Mouse (Mus musculus) embryonic facial prominence, embryonic 10.5 days (tissue): ENCODE data around the gene Spg20. TPM values are rescaled to one million over a fixed set of nuclear protein-coding genes. Genes with fewer than 3 reads are reported as not detected.

Experiments
- DNase-seq: peaks from one replicate; pipeline ENCODE4 v3.0.0-alpha.2; 2017; ENCODE audit warnings: low spot score
- H3K27ac ChIP-seq: fragments of 300-500 bp; sonication (generic); replicated peaks from 2 replicates; pipeline ENCODE4 v1.5.1; 2016; ENCODE audit warnings: mild to moderate bottlenecking
- H3K27me3 ChIP-seq: fragments of 300-500 bp; sonication (generic); replicated peaks from 2 replicates; pipeline ENCODE4 v1.6.1; 2016; ENCODE audit warnings: low read depth, mild to moderate bottlenecking; ENCODE audit not compliant: poor library complexity, severe bottlenecking
- H3K36me3 ChIP-seq: fragments of 300-500 bp; sonication (generic); replicated peaks from 2 replicates; pipeline ENCODE4 v1.6.1; 2016; ENCODE audit warnings: mild to moderate bottlenecking, moderate library complexity
- H3K4me1 ChIP-seq: fragments of 300-500 bp; sonication (generic); 2 replicates; pipeline ENCODE4 v1.6.1; 2016
- H3K4me3 ChIP-seq: fragments of 300-500 bp; sonication (generic); 2 replicates; pipeline ENCODE4 v1.5.1; 2016; ENCODE audit warnings: mild to moderate bottlenecking, moderate library complexity
- H3K9me3 ChIP-seq: fragments of 300-500 bp; sonication (generic); 2 replicates; pipeline ENCODE4 v1.6.1; 2016; ENCODE audit warnings: mild to moderate bottlenecking
- WGBS: fragments of 180-500 bp; shearing (Covaris S2); methylation state at CpG from one replicate; pipeline ENCODE4 v1.1.7; 2016; 5-methylcytosine and 5-hydroxymethylcytosine counted together
- polyA plus RNA-seq: library from polyadenylated mRNA; unstranded; fragments of >200 nt; fragmentation: Nextera tagmentation; extraction: Ambion mirVana; gene quantifications from 2 replicates; pipeline ENCODE4 v1.2.1, GENCODE M21; 2016

Spg20 gene
- polyA plus RNA-seq, 1 experiment from 2014 or later = 75.9 TPM

DNA sequence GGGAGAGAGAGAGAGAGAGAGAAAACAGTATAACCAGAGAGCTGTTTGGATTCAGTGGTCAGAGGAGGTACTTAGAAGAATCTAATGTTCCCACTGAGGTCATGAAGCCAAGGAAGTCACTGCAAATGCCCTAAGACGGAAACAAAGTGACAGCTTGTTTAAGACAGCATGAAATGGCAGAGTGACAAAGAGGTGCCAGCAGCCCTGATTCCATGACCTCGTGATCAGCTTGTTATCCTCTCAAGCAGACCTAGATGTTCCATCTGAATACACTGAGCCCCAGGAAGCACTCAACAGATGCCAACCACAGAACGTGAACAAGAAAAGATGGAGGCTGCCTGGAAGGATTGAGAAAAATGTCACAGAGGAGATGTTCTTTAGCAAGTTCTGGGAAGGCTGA is 26.2 kb upstream of the Spg20 start:
- Histone ChIP-seq H3K27me3 (no peaks in the 10 kb centered on the region; the same call in 1 of the 2 replicates), H3K4me3 (no peak overlapping the region), H3K36me3 (no peaks in the 10 kb centered on the region), H3K27ac (no peak overlapping the region), H3K4me1 (no peaks in the 10 kb centered on the region), H3K9me3 (no peaks in the 10 kb centered on the region)
- DNase-seq = no peak
- WGBS = 52% methylated on average over 3 of the region's 3 CpGs

- Histone ChIP-seq H3K9me3 (no peaks in the 10 kb centered on the region), H3K27ac (no peak overlapping the region), H3K36me3 (no peaks in the 10 kb centered on the region), H3K4me3 (no peak overlapping the region), H3K27me3 (no peaks in the 10 kb centered on the region), H3K4me1 (no peaks in the 10 kb centered on the region)
- 89% methylated on average over 5 of the region's 5 CpGs for WGBS
- DNase-seq = no peak
Observed at GRCm38 (mm10) chr3:55086948-55087347, 25.0 kb upstream of the Spg20 start.

DNA sequence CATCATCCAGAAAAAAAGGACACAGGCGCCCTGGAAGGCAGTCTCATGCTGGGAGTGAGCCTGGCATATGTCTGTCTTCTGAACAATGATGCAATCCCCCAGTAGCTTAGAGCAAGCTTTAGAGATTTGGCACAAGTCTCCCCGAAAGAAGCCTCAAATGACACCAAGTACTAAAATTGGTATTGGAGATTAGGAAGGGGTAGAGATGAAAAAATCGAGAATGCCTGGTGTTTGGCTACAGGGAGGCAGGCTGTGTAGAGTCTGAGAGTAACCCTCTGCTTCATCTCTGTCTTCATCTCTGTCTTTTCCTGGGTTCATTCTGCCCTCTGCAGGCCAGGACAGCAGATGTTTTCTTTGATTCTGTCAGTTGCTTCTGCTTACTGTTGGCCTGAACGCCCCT is 24.5 kb upstream of the Spg20 start:
- Histone ChIP-seq H3K9me3 (no peaks in the 10 kb centered on the region), H3K27ac (no peak overlapping the region), H3K4me3 (no peak overlapping the region), H3K4me1 (no peaks in the 10 kb centered on the region), H3K36me3 (no peaks in the 10 kb centered on the region), H3K27me3 (no peaks in the 10 kb centered on the region)
- no peak for DNase-seq
- WGBS = 71% methylated on average over 4 of the region's 4 CpGs

- Histone ChIP-seq H3K4me3 (no peak overlapping the region), H3K9me3 (no peaks in the 10 kb centered on the region), H3K36me3 (no peaks in the 10 kb centered on the region), H3K4me1 (no peaks in the 10 kb centered on the region), H3K27ac (no peak overlapping the region), H3K27me3 (no peaks in the 10 kb centered on the region)
- no peak for DNase-seq
- WGBS = 73% methylated on average over 4 of the region's 4 CpGs
Observed at GRCm38 (mm10) chr3:55088359-55088758, 23.5 kb upstream of the Spg20 start.

GRCm38 (mm10) chr3:55088843-55089242 is 23.1 kb upstream of the Spg20 start:
- DNase-seq = no peak
- H3K4me3 ChIP-seq = no peak overlapping the region
- H3K36me3 ChIP-seq = no peaks in the 10 kb centered on the region
- no peaks in the 10 kb centered on the region for H3K4me1 ChIP-seq
- H3K27ac ChIP-seq = no peak overlapping the region
- H3K27me3 ChIP-seq = no peaks in the 10 kb centered on the region
- WGBS = 77% methylated on average over 3 of the region's 3 CpGs
- no peaks in the 10 kb centered on the region for H3K9me3 ChIP-seq

DNA sequence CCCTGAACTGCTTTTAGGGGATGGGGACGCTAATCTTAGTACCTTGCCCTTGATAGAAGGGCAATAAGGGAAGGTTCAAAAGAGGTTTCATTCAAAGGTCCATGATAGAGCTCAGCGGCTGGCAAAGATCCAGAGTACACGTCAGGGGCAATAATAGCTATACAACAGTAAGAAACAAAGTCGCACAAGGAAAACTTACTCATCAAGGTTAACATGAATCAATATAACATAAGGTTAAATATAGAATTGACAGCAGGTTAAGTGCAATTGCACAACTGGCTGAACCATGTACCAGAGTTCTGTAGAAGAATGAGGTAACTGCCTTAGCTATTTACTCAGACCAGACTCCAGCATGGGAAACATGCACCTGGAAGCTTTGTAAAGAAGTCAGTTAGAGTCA is 22.6 kb upstream of the Spg20 start:
- Histone ChIP-seq H3K27me3 (no peaks in the 10 kb centered on the region), H3K36me3 (no peaks in the 10 kb centered on the region), H3K4me3 (no peak overlapping the region), H3K27ac (no peak overlapping the region), H3K4me1 (no peaks in the 10 kb centered on the region), H3K9me3 (no peaks in the 10 kb centered on the region)
- 81% methylated on average over 4 of the region's 4 CpGs for whole genome bisulfite sequencing
- no peak for DNase-seq

- WGBS = 79% methylated on average over 1 of the region's 1 CpGs
- Histone ChIP-seq H3K27ac (no peak overlapping the region), H3K27me3 (no peaks in the 10 kb centered on the region), H3K4me1 (peaks cover 18% of the 10 kb centered on the region), H3K36me3 (no peaks in the 10 kb centered on the region), H3K9me3 (no peaks in the 10 kb centered on the region), H3K4me3 (no peak overlapping the region)
- no peak for DNase-seq
Observed at GRCm38 (mm10) chr3:55093161-55093560, 18.7 kb upstream of the Spg20 start.

GRCm38 (mm10) chr3:55095968-55096654 is 15.8 kb upstream of the Spg20 start:
- no peaks in the 10 kb centered on the region for H3K9me3 ChIP-seq
- WGBS = 23% methylated on average over 8 of the region's 8 CpGs
- no peaks in the 10 kb centered on the region for H3K27me3 ChIP-seq
- peaks cover 18% of the 10 kb centered on the region for H3K4me1 ChIP-seq
- H3K36me3 ChIP-seq = no peaks in the 10 kb centered on the region
- peak overlapping the region; percentile 29; the same call in 1 of the 2 replicates for H3K4me3 ChIP-seq
- H3K27ac ChIP-seq = peak overlapping the region; percentile 79
- DNase-seq = peak; percentile 70

GRCm38 (mm10) chr3:55096655-55097005 is 15.3 kb upstream of the Spg20 start:
- Histone ChIP-seq H3K27me3 (no peaks in the 10 kb centered on the region), H3K27ac (peak overlapping the region; percentile 79), H3K36me3 (no peaks in the 10 kb centered on the region), H3K4me1 (peaks cover 18% of the 10 kb centered on the region), H3K9me3 (no peaks in the 10 kb centered on the region), H3K4me3 (peak overlapping the region; percentile 29; the same call in 1 of the 2 replicates)
- WGBS = 63% methylated on average over 2 of the region's 2 CpGs
- DNase-seq = no peak

- WGBS = 82% methylated on average over 2 of the region's 2 CpGs
- H3K4me1 ChIP-seq = peaks cover 18% of the 10 kb centered on the region
- H3K27ac ChIP-seq = peak overlapping the region; percentile 79
- H3K4me3 ChIP-seq = no peak overlapping the region
- H3K36me3 ChIP-seq = no peaks in the 10 kb centered on the region
- no peaks in the 10 kb centered on the region for H3K9me3 ChIP-seq
- H3K27me3 ChIP-seq = no peaks in the 10 kb centered on the region
- no peak for DNase-seq
Observed at GRCm38 (mm10) chr3:55097186-55097585, 14.7 kb upstream of the Spg20 start.

DNA sequence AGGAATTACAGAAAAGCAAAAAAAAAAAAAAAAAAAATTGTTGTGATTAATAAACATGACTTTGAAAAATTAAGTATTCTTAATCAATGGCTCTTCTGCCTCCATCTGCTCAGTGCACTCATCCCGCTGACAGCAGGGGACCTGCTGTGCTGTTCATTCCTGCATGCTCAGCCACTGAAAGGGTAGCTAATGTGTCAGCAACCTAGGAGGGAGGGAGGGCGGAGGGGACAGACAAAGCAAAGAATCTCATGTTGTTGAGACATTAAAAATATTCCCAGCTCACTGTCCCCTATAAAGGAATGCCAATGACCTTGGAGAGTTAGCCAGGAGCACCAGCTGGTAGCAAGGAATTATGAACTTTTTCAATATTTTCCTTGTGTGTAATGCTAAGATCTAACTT is 13.9 kb upstream of the Spg20 start:
- H3K9me3 ChIP-seq = no peaks in the 10 kb centered on the region
- WGBS = 54% methylated on average over 2 of the region's 2 CpGs
- H3K27ac ChIP-seq = no peak overlapping the region
- no peaks in the 10 kb centered on the region for H3K36me3 ChIP-seq
- no peak overlapping the region for H3K4me3 ChIP-seq
- no peaks in the 10 kb centered on the region for H3K27me3 ChIP-seq
- DNase-seq = no peak
- H3K4me1 ChIP-seq = peaks cover 18% of the 10 kb centered on the region

DNA sequence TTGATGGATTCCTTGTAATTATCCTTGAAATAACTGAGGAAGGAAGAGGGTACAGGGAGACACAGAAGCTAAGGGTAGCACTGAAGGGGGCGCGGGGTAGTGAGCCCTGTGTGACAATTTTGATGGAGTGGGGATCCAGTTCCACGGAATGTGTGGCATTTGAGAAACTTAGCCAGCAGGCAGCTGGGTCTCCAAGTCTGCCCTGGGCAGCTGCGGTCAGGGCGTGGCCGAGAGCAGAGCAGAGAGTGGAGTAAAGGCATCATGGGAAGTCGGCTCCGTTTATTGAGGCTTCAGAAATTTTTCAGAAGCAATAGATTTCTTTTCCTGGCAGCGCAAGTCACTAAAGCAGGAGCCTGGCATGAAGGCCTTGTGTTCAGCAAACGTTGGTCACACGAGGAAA is 12.9 kb upstream of the Spg20 start:
- Histone ChIP-seq H3K36me3 (no peaks in the 10 kb centered on the region), H3K27ac (no peak overlapping the region), H3K27me3 (no peaks in the 10 kb centered on the region), H3K4me1 (peaks cover 18% of the 10 kb centered on the region), H3K9me3 (no peaks in the 10 kb centered on the region), H3K4me3 (no peak overlapping the region)
- WGBS = 84% methylated on average over 11 of the region's 11 CpGs
- DNase-seq = no peak

DNA sequence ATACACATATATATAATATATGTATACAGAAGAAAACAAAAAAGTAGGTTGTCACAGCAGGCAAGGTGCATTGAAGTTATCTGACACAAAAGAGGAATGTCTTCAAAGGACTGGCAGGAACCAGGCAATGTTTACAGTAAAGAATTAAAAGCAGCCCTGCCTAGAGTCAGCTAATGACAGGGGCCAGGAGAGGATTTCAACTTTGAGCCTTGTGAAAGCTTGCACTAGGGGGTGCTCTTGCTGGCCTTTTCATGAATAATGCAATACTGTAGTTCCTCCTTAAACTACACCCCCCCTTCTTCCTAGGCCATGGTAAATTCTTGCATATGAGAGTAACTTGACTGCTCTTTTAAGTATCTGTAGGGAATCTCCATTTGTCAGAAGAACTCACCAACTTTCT is 10.8 kb upstream of the Spg20 start:
- Histone ChIP-seq H3K27me3 (no peaks in the 10 kb centered on the region), H3K4me1 (peaks cover 16% of the 10 kb centered on the region), H3K4me3 (no peak overlapping the region), H3K36me3 (no peaks in the 10 kb centered on the region), H3K9me3 (no peaks in the 10 kb centered on the region), H3K27ac (no peak overlapping the region)
- DNase-seq = no peak
